Mouse (Mus musculus): Measurements from ENCODE around the gene Ddi2. TPM values are rescaled to one million over a fixed set of nuclear protein-coding genes. Genes with fewer than 3 reads are reported as not detected.
"Not testable (repeated sequence)": the region's sequence is repeated elsewhere in the genome, so short reads cannot be mapped to it uniquely, and the experiment has no call there.

The Ddi2 gene
- 33.2 and 33.8 TPM in 2 replicates for polyA plus RNA-seq (2016; fragmentation: Nextera tagmentation; extraction: Ambion mirVana)

GRCm38 (mm10) chr4:141722731-141723672 lies at the start of gene Ddi2:
Ddi2 (minus strand) TSS chr4:141723419.
- Histone ChIP-seq H3K27ac (peak within 1 kb of the TSS; percentile 95), H3K27me3 (ENCODE audit: low read depth, poor library complexity, severe bottlenecking) (no peaks in the 10 kb centered on the region), H3K4me1 (peaks cover 20% of the 10 kb centered on the region), H3K4me3 (peak within 1 kb of the TSS; percentile 100), H3K36me3 (peaks cover 25% of the 10 kb centered on the region), H3K9me3 (replicated peaks) (no peaks in the 10 kb centered on the region)
- under 1% methylated on average over 104 of the region's 105 CpGs for WGBS
- DNase-seq (ENCODE audit: low spot score), result peak; percentile 92

GRCm38 (mm10) chr4:141773019-141773418 lies 49.8 kb upstream of the Ddi2 start:
- peaks cover 99% of the 10 kb centered on the region for H3K36me3 ChIP-seq
- H3K9me3 ChIP-seq (replicated peaks); H3K27ac ChIP-seq; H3K27me3 ChIP-seq (ENCODE audit: low read depth, poor library complexity, severe bottlenecking); H3K4me3 ChIP-seq; DNase-seq (ENCODE audit: low spot score); H3K4me1 ChIP-seq: not testable (repeated sequence)
- WGBS, result 87% methylated on average over 4 of the region's 4 CpGs

- no peaks in the 10 kb centered on the region for H3K4me1 ChIP-seq
- no peaks in the 10 kb centered on the region for H3K27me3 ChIP-seq (ENCODE audit: low read depth, poor library complexity, severe bottlenecking)
- H3K36me3 ChIP-seq, result peaks cover 100% of the 10 kb centered on the region
- H3K9me3 ChIP-seq (replicated peaks), result no peaks in the 10 kb centered on the region
- no peak overlapping the region for H3K27ac ChIP-seq
- no peak for DNase-seq (ENCODE audit: low spot score)
- 95% methylated on average over 8 of the region's 8 CpGs for WGBS
- H3K4me3 ChIP-seq, result no peak overlapping the region
These were observed 48.6 kb upstream of the Ddi2 start for GRCm38 (mm10) chr4:141771823-141772222.

GRCm38 (mm10) chr4:141769501-141770160 lies 46.4 kb upstream of the Ddi2 start:
- Histone ChIP-seq H3K9me3 (replicated peaks) (no peaks in the 10 kb centered on the region), H3K4me1 (no peaks in the 10 kb centered on the region), H3K36me3 (peaks cover 97% of the 10 kb centered on the region), H3K4me3 (no peak overlapping the region), H3K27ac (no peak overlapping the region), H3K27me3 (ENCODE audit: low read depth, poor library complexity, severe bottlenecking) (no peaks in the 10 kb centered on the region)
- DNase-seq (ENCODE audit: low spot score), result no peak
- WGBS, result 93% methylated on average over 8 of the region's 8 CpGs

- Histone ChIP-seq H3K27me3 (ENCODE audit: low read depth, poor library complexity, severe bottlenecking) (no peaks in the 10 kb centered on the region), H3K27ac (no peak overlapping the region), H3K36me3 (peaks cover 97% of the 10 kb centered on the region), H3K9me3 (replicated peaks) (no peaks in the 10 kb centered on the region), H3K4me3 (no peak overlapping the region), H3K4me1 (no peaks in the 10 kb centered on the region)
- DNase-seq (ENCODE audit: low spot score), result no peak
- 79% methylated on average over 19 of the region's 19 CpGs for WGBS
These were observed 44.3 kb upstream of the Ddi2 start for GRCm38 (mm10) chr4:141767353-141768036.

GRCm38 (mm10) chr4:141766668-141767352 lies 43.6 kb upstream of the Ddi2 start:
- Histone ChIP-seq H3K27ac (no peak overlapping the region), H3K4me3 (no peak overlapping the region)

GRCm38 (mm10) chr4:141766316-141766667 lies 43.1 kb upstream of the Ddi2 start:
- no peak overlapping the region for H3K4me3 ChIP-seq
- no peaks in the 10 kb centered on the region for H3K9me3 ChIP-seq (replicated peaks)
- peaks cover 97% of the 10 kb centered on the region for H3K36me3 ChIP-seq
- H3K27me3 ChIP-seq (ENCODE audit: low read depth, poor library complexity, severe bottlenecking), result no peaks in the 10 kb centered on the region
- no peak for DNase-seq (ENCODE audit: low spot score)
- no peak overlapping the region for H3K27ac ChIP-seq
- WGBS, result 92% methylated on average over 8 of the region's 8 CpGs
- H3K4me1 ChIP-seq, result no peaks in the 10 kb centered on the region

More at GRCm38 (mm10) chr4:141766668-141767352, 43.6 kb upstream of the Ddi2 start:
- no peaks in the 10 kb centered on the region for H3K4me1 ChIP-seq
- H3K36me3 ChIP-seq, result peaks cover 97% of the 10 kb centered on the region
- DNase-seq (ENCODE audit: low spot score), result no peak
- no peaks in the 10 kb centered on the region for H3K27me3 ChIP-seq (ENCODE audit: low read depth, poor library complexity, severe bottlenecking)
- 92% methylated on average over 19 of the region's 19 CpGs for WGBS
- H3K9me3 ChIP-seq (replicated peaks), result no peaks in the 10 kb centered on the region

- no peak overlapping the region for H3K4me3 ChIP-seq
- peaks cover 94% of the 10 kb centered on the region for H3K36me3 ChIP-seq
- no peak for DNase-seq (ENCODE audit: low spot score)
- no peaks in the 10 kb centered on the region for H3K27me3 ChIP-seq (ENCODE audit: low read depth, poor library complexity, severe bottlenecking)
- no peaks in the 10 kb centered on the region for H3K4me1 ChIP-seq
- H3K9me3 ChIP-seq (replicated peaks), result no peaks in the 10 kb centered on the region
- 94% methylated on average over 3 of the region's 3 CpGs for WGBS
- no peak overlapping the region for H3K27ac ChIP-seq
These were observed 41.8 kb upstream of the Ddi2 start for GRCm38 (mm10) chr4:141765008-141765407.

GRCm38 (mm10) chr4:141763476-141763875 lies 40.3 kb upstream of the Ddi2 start:
- DNase-seq (ENCODE audit: low spot score), result no peak
- Histone ChIP-seq H3K36me3 (peaks cover 78% of the 10 kb centered on the region), H3K27me3 (ENCODE audit: low read depth, poor library complexity, severe bottlenecking) (no peaks in the 10 kb centered on the region)

GRCm38 (mm10) chr4:141762102-141762598 lies 38.9 kb upstream of the Ddi2 start:
- no peaks in the 10 kb centered on the region for H3K4me1 ChIP-seq
- no peaks in the 10 kb centered on the region for H3K9me3 ChIP-seq (replicated peaks)
- no peak for DNase-seq (ENCODE audit: low spot score)
- H3K36me3 ChIP-seq, result peaks cover 65% of the 10 kb centered on the region
- 93% methylated on average over 13 of the region's 13 CpGs for WGBS
- H3K27me3 ChIP-seq (ENCODE audit: low read depth, poor library complexity, severe bottlenecking), result no peaks in the 10 kb centered on the region
- no peak overlapping the region for H3K27ac ChIP-seq
- H3K4me3 ChIP-seq, result no peak overlapping the region

More at GRCm38 (mm10) chr4:141763476-141763875, 40.3 kb upstream of the Ddi2 start:
- H3K27ac ChIP-seq, result no peak overlapping the region
- H3K4me1 ChIP-seq, result no peaks in the 10 kb centered on the region
- no peaks in the 10 kb centered on the region for H3K9me3 ChIP-seq (replicated peaks)
- no peak overlapping the region for H3K4me3 ChIP-seq
- WGBS, result 95% methylated on average over 12 of the region's 12 CpGs

GRCm38 (mm10) chr4:141760942-141761341 lies 37.7 kb upstream of the Ddi2 start:
- Histone ChIP-seq H3K4me3 (no peak overlapping the region), H3K27me3 (ENCODE audit: low read depth, poor library complexity, severe bottlenecking) (no peaks in the 10 kb centered on the region), H3K4me1 (no peaks in the 10 kb centered on the region), H3K27ac (no peak overlapping the region), H3K36me3 (peaks cover 53% of the 10 kb centered on the region), H3K9me3 (replicated peaks) (no peaks in the 10 kb centered on the region)
- DNase-seq (ENCODE audit: low spot score), result no peak
- 86% methylated on average over 4 of the region's 4 CpGs for WGBS

GRCm38 (mm10) chr4:141758874-141759542 lies 35.8 kb upstream of the Ddi2 start:
- 77% methylated on average over 6 of the region's 6 CpGs for WGBS
- Histone ChIP-seq H3K9me3 (replicated peaks) (no peaks in the 10 kb centered on the region), H3K36me3 (peaks cover 37% of the 10 kb centered on the region), H3K4me1 (no peaks in the 10 kb centered on the region), H3K4me3 (no peak overlapping the region), H3K27ac (no peak overlapping the region), H3K27me3 (ENCODE audit: low read depth, poor library complexity, severe bottlenecking) (no peaks in the 10 kb centered on the region)
- no peak for DNase-seq (ENCODE audit: low spot score)

All from limb, embryonic 10.5 days (tissue).